Mouse (Mus musculus) urinary bladder, postnatal 25 days (tissue): ENCODE results near the gene Gxylt2.

Experiments used
- DNase-seq: peaks from one replicate; pipeline ENCODE4 v3.0.0; 2022; ENCODE audit warnings: low spot score

The Gxylt2 gene

DNA sequence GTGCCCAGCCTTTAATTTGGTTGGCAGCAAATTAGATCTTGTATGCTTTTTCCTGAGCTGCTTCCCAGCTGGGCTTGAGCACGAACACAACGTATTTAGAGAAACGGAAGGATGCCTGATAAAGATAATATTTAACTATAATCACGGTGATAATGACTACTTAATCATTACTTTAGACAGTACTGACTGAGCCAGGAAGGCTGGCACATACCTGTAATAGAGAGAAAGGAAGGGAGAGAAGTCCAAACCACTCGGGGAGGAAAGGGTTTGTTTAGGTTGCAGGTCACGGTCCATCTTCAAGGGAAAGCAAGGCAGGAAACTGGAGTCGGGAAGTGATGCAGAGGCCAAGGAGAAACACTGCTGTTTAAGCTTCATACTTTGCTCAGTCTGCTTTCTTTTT lies 11.6 kb downstream of the Gxylt2 start:
- DNase-seq: no peak

DNA sequence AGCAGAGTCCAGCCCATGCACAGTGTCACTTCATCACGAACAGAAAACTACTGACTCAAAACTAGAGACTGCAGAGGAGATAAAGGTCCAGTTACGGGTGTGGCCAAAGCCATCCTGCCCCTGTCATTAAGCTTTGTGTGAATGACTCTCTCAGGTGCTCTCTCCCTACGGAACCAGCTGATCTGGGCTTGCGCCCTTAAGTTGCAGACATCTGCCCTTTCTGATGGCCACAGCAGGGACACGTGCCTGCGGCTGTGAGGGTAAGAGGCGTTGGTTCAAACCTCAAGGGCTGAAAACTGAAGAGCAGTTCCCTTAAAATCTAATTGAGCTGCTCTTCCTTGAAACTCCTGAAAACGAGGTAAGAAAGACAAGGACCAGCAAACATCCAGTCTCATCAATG lies 12.3 kb downstream of the Gxylt2 start:
- no peak for DNase-seq

DNA sequence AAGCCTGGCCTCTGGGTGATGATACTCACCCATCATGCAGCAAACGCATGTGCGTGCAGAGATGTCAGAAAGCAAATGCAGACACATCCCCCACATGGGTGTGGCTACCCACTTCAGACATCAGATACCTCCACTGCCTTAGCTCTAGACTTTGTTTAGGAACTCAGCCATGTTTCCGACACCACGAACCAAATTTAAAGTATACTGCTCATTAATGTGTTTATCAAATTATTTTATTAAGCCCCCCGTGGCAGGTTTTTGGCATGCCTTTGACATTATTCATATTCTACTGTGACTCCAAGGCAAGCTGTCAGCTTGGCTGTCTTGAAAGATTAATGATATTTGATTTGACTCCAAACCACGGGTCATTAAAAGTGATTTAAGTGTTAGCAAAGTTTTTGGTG lies 15.6 kb downstream of the Gxylt2 start:
- no peak for DNase-seq

DNA sequence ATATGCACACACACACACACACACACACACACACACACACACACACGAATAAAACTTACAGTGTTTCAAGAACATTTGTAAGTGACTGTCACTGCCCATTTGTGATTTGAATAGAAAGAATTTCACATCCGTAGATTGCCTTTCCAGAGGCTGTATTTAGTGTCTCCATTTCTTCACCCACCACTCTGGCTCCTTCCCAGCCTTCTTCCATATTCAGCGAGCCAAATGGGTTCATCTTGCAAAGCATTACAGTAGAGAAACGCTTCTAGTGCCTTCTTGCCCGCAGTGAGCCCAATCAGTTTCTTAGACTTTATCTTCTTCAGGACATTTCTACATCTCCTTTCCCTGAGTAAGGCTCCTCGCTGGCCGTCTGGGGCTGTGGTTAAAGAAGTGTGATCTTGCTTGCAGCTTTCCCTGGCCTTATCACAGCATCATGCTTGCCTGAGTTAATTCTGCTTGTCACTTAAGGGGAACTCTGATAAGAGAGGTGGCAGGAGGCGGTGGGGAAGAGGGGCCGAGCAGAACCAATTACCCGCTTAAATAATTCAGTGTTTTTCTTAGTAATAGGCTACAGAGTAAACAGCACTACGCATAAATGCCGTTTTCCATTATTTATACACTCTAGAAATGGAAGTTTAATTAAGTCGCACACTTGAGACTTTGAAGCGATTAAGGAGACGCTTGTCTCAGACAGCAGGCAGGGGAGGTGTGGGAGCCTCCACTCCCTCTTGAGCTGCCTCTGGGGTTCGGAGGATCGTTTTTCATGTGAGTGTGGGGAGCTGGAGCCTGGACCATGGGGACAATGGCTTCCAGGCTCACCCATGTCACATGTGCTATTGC lies 16.6 kb downstream of the Gxylt2 start:
- no peak for DNase-seq

DNA sequence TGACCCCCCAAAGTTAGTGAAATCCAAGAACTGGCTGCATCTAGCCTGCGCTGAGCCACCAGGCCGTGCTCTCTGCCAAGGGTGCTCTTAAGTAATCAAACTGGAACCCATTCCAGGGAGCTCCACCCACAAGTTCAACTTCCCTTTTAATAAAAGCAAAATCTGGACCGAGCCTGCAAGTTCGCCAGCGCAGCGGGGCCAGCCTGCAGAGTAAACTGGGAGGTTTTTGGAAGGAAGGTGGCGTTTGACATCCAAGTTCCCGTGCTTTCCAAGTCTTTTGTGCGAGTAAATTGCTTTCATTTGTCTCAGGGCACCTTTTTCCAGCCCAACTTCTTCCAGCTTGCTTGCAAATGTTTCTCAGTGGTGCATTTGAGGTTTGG lies 27.5 kb downstream of the Gxylt2 start:
- peak; percentile 35 for DNase-seq

DNA sequence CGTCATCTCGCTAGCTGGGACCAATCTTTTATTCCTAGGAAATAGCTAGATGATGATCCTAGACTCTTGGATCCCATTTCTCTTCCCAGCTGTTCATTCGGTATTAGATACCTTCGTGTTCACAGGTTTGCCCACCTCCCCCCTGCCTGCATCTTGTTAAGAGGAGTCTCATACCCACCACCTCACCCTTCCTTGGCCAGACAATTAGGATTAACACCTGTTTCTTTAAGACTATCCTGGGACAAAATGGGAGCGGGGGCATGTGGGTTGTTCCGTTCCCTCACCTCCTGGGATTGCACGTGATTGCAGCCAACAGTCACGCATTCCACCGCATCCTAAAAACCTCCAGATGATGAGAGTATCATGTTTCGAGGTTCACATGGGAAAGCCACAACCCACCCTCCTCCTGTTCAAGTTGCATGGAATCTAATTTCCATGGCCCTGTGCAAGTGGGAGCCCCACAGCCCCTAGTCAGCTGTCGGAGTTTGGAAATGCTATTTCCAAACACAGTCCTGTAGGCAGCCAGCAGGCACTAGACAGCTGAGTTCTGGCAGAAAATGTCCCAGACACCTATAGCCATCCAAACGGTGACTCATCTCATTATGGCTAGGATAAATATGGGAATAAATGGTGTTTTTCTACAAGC lies 28.0 kb downstream of the Gxylt2 start:
- no peak for DNase-seq

DNA sequence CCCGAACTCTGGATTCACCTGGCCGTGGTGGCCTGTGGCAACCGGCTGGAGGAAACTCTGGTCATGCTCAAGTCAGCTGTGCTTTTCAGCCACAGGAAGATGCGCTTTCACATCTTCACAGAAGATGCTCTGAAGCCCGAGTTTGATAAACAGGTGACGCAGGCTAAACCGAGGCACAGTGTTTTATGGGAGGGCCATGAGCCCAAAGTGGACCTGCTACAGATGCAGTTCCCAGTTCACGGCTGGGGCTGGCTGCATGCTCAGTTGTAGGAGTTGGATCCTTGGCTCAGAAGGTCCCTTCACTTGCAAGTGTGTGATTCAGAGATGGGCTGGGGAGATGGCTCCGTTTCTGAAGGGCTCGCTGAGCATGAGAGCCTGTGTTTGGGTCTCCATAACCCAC lies 28.7 kb downstream of the Gxylt2 start:
- no peak for DNase-seq

DNA sequence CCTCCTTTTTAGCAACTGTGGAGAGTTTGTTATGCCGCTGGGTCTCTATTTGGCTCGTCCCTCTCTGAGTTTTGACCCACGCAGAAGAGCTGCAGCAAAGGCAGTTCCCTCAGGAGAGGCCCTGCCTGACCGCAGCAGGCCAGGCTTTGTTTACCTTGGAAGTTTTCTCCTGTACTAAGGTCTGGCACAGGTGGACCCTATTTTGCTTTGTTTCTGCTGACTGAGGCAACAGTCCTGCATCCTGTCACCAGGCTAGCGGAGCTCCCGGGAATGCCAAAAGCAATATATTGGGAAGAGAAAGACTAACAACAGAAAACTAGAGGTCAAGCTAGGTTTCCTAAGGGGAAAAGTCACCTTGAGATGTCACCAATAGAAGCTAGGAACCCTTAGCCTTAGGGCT lies 29.8 kb downstream of the Gxylt2 start:
- DNase-seq: no peak

DNA sequence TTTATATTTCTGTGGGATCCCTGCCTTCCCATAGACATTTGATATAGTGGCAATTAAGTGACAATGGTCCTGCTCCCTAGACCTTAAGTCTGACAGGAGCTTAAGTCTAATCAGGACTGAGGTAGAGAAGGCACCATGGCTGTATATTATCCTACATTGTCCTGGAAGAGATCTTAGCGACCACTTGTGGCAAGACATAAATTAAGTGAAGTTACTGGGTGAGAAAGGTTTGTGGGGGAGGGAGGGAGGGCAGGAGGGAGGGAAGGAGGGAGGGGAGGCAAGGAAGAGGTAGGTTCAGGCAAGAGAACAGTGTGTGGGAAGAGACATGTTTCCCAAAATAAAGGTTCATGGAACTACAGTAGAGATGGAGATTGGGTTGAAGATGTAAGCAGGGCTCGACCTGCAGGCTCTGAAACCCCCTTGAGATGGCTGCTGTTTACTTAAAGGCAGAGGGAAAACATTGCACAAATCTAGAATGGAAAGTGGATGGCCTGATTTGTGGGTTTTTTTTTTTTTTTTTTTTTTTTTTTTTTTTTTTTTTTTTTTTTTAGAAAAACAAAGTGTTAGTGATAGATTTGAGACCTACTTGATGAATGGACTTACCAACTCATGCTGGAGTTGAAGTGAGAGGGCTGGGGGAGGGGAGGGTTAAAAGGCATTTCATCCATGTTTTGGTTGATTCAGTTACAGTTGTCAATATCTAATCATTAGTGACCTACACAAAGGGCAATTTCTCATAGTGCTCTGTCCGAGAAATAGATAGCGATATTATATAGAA lies 54.1 kb downstream of the Gxylt2 start:
- DNase-seq: no peak

DNA sequence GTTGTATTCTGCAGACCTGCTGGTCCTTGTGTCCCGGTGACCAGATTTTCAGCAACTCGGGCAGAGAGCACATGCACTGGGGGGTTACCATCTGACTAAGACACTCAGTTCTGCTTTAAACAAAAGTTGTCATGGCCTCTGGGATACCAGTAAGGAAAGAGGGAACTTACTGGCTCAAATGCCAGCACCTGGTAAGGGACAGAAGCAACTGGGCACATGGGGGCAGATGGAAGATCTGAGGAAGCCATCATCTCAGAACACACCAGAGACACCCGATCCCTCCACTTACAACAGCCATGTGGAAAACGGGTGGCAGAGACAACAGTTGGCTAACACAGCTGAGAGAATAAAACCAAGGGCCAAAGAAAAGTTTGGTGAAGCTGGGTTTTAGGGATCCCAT lies 63.2 kb downstream of the Gxylt2 start:
- DNase-seq: no peak

DNA sequence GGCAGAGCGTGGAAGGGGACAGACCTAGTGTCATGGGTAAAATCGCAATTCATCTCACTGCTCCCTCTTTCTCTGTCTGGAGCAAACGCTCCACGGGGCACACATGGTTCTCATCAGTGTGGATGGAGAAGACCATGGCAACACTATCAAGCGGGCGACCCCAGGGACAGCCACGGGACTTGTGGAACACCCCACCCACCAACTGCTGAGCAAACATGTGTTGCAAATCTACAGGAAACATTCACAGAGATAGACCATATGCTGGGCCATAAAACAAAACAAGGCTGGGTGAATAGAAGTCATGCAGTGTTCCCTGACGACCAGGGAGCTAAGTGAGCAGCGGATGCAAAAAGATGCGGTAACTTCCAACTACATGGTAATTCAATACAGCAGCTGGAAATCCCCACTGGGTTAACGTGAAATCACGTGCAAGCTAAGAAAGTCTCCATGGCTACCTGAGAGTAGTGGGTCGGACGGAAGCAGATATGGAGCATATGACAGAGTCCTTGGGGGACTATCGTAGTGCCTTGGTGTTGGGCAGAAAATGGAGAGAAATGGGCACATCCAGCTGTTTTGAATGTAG lies 71.5 kb downstream of the Gxylt2 start:
- DNase-seq: no peak

DNA sequence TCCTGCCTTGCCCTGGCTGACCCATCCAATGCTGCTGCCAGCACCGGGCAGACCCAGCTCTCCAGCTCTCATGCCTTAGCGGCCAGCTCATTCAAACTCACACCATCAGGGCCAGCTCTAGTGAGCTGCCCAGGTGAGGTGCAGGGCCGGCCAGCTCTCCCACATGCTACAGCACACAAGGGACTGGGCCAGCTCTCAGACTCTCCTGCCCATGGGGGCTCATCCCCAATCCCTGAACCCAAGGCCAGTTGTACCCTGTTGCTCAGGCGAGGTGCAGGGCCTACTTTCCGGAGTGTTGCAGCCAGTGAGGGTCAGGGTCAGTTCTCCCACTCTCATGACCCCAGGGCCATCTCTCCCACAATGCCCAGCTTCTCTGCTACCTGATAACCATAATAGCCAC lies 74.1 kb downstream of the Gxylt2 start:
- DNase-seq: no peak

DNA sequence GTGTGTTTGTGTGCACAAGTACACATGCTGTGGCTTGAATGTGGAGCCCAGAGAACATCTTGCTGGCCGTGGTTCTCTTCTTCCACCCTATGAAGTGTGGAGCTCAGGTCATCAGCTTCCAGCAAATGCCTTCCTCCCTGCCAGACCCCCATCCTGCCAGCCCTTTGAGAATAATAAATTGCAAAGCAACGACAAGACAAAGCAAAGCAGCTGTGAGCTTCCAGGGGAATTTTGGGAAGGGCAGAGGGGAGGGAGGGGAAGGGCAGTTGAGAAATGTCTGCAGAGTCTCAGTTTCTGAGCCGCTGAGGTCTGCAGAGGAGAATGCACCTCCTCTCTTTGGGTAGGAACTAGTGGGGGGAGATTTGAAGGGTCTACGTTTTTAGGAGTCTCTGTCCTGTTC lies 75.9 kb downstream of the Gxylt2 start:
- no peak for DNase-seq

DNA sequence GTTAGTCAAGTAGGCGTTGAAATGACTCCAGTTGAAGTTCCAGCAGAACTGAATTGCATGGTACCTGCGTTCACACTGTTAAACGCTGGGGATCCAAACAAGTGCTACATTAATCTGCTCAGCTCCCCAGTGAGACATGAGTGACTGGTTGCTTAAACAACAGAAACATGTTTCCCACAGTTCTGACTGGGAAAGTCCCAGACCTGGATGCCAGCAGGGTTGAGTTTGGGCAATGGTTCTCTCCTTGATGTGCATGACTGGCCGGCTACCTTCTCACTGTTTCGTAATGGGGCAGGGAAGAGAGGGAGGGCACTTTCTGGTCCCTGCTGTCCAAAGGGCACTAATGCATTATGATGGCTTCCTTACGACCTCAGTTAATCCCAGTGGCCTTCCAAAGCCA lies 77.1 kb downstream of the Gxylt2 start:
- DNase-seq: no peak

DNA sequence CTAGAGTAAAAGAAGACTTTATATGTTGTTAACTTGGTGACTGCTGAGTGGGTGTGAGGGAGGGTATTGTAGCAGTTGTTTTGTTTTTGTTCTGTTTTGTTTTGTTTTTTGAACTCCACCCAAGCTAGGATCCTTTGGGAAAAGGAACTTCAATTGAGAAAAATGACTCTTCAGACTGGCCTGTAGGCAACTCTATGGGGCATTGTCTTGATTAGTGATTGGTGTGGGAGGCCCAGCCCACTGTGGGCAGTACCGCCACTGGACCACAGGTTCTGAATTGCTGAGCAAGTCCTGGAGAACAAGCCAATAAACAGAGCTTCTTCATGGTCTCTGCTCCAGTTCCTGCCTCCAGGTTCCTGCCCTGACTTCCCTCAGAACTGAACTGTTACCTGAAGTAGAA lies 83.2 kb downstream of the Gxylt2 start:
- no peak for DNase-seq

DNA sequence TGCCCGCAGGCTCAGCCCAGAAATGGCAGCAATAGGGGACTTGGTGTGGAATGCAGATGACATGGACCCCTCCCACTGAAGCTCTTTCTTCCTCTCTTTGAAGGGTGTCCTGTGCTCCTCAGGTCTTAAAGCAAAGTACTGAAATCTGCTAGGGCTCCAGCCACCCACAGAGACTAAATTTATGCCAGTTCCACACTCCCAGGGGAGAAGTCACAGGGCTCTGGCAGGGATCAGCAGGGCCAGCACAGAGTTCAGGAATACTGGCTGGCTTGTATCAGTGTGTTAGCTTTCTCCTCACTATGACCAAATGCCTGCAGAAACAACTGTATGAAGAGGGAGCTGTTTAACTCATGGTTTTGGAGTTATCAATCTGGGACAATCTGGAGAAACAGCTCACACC lies 84.6 kb downstream of the Gxylt2 start:
- no peak for DNase-seq

DNA sequence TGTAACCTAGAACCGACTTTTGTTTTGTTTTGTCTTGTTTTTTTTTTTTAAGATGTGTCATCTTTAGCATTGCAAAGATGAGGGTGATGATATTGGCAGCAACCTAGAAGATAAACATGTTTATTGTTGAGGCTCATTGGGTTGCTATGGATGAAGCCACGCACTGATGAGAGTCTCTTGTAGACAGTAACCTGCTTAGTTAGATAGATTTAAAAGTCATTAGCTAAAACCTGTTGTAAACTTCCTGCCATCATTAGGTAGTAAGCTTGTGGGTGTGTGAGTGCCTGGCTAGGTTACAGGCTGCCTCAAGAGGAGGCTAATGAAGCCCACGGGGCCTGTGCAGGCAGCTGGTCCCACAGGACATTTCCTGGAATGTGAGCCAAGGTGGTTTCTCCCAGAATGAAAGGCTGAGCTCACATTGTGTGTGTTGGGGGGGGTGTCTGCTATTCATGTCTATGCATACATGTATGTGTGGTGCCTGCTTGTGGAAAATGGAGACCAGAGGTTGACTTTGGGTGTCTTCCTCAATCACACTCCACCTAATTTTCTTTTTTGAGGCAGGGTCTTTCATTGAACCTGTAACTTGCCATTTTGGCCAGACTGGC lies 87.6 kb downstream of the Gxylt2 start:
- no peak for DNase-seq

DNA sequence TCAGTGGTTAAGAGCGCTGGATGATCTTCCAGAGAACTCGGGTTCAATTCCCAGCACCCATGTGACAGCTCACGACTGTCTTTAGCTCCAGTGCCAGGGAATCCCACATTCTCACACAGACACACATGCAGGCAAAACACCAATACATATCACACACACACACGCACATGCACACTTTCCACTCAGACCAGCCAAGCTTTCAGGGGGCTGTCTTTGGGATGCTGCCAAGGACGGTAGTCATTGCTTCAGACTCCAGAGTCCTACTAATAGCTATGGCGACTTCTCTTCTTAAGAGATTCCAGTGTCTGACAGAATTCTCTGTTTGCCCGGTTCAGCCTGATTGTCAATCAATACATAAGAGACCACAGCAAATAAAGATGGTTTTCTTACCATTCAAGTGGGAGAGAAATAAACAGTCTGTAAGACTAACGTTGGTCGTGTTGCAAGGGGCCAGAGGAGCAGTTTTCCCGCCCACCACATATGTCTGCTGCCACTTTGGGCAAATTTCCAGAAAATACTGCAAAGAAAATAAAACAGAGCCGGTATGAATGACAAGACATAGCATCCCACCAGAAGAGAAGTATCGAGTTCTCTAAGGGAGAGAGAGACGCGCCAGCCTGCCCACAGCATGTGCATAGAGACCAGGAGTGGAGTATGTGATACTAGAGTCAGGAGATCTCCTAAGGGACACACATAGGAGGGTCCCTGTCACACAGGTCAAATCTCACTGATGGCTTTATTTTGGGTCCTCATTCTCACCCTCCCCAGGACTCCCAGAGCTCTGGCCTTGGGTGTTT lies 88.6 kb downstream of the Gxylt2 start:
- DNase-seq: no peak

DNA sequence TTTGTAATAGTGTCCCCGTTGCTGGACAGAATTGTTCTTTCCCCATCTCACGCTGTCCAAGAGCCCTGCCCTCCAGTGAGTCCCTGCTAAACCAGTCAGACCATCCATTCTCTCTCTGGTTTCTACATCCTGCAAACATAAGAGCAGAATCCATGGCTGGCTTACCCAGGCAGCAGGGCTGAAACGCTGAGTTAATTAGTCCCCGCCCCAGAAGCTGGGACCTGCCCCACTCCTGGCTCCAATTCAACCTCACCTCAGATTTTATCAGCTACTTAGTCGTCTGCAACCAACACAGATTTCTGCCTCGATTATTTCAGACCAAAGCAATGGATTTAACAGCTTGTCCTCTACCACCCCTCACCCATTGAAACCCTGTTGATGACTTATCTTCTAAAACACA lies 91.3 kb downstream of the Gxylt2 start:
- peak; percentile 28 for DNase-seq

DNA sequence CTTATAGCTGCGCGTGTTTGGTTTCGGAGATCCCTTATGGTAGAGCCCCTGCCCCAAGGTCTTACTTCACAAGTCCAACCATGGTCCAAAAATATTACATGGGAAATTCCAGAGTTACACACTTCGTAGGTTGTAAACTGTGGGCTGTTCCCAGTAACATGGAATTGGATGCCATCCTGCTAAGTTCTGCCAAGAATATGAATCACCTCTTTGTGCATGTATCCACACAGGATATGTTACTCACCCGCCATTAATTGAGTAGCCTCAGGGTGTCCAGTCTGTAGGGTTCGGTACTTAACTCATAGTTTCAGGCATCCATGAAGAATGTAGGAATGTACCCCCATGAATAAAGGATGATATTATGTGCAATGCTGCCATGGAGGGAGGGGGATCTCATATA lies 94.8 kb downstream of the Gxylt2 start:
- DNase-seq: no peak

DNA sequence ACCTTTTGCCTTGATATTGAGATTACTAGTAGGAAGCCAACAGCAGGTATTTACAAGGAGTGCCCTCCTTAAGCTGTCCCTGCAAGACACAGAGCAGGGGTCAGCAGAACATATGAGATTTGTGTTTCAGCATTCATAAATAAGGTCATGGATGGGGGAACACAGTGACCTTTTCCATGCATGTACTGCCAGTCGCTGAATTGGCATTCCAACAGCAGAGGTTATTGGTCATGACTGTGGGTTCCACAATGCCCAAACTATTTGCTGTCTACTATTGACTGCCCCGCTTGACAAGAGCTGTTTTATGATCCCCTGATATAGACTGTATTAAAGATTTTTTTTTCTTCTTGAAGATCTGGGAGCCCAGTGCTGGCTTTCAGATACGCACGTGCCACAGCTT lies 95.2 kb downstream of the Gxylt2 start:
- no peak for DNase-seq
